Mouse (Mus musculus) limb, embryonic 12.5 days (tissue): ENCODE data around the gene Srcin1. TPM values are rescaled to one million over a fixed set of nuclear protein-coding genes. Genes with fewer than 3 reads are reported as not detected.

Experiments used
- ATAC-seq: fragments of 200-750 bp; cut with Nextera tagmentation; 2 replicates; pipeline ENCODE4 v1.8.0; 2017; ENCODE audit warnings: low read depth, moderate TSS enrichment; ENCODE audit not compliant: insufficient number of reproducible peaks, insufficient read depth, low FRiP score, low TSS enrichment
- H3K27ac ChIP-seq: fragments of 300-500 bp; sonication (generic); 2 replicates; pipeline ENCODE4 v1.5.1; 2016; ENCODE audit warnings: mild to moderate bottlenecking, moderate library complexity
- H3K27me3 ChIP-seq: fragments of 300-500 bp; sonication (generic); 2 replicates; pipeline ENCODE4 v1.6.1; 2016; ENCODE audit warnings: mild to moderate bottlenecking, moderate library complexity
- H3K36me3 ChIP-seq: fragments of 300-500 bp; sonication (generic); 2 replicates; pipeline ENCODE4 v1.6.1; 2016; ENCODE audit warnings: mild to moderate bottlenecking, moderate library complexity
- H3K4me1 ChIP-seq: fragments of 300-500 bp; sonication (generic); replicated peaks from 2 replicates; pipeline ENCODE4 v1.6.1; 2016
- H3K4me2 ChIP-seq: fragments of 300-500 bp; sonication (generic); 2 replicates; pipeline ENCODE4 v1.6.1; 2016; ENCODE audit warnings: mild to moderate bottlenecking, moderate library complexity
- H3K4me3 ChIP-seq: fragments of 300-500 bp; sonication (generic); replicated peaks from 2 replicates; pipeline ENCODE4 v1.5.1; 2016; ENCODE audit warnings: mild to moderate bottlenecking
- H3K9ac ChIP-seq: fragments of 300-500 bp; sonication (generic); replicated peaks from 2 replicates; pipeline ENCODE4 v1.6.1; 2016; ENCODE audit warnings: mild to moderate bottlenecking, moderate library complexity
- H3K9me3 ChIP-seq: fragments of 300-500 bp; sonication (generic); 2 replicates; pipeline ENCODE4 v1.6.1; 2016; ENCODE audit warnings: mild to moderate bottlenecking, moderate library complexity
- WGBS: fragments of 180-500 bp; shearing (Covaris S2); methylation state at CpG from one replicate; pipeline ENCODE4 v1.1.7; 2016; 5-methylcytosine and 5-hydroxymethylcytosine counted together
- polyA plus RNA-seq: library from polyadenylated mRNA; unstranded; fragments of >200 nt; fragmentation: Nextera tagmentation; extraction: Ambion mirVana; gene quantifications from 2 replicates; pipeline ENCODE4 v1.2.1, GENCODE M21; 2016

Srcin1 gene
- polyA plus RNA-seq, 1 experiment from 2014 or later: 0.79 TPM

DNA sequence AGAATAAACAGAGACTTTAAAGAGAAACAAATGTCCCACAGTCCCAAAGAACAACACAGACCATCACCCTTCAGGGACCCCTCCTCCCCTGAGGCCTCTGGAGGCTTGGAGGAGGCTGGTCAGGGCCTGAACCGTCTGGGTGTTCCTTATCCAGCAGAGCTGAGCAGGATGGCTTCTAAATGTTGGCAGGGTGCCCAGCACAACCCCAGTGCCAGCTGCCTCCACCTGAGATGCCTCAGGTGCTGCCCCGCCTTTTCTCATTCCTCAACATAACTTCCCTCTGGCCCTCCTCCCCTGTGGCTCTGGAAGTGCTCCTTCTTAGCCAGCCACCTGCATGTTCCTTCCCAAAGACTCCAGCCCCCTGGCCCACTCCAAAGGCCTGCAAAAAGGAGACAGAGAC, 2.3 kb upstream of the Srcin1 start:
- peaks cover 73% of the 10 kb centered on the region for H3K27me3 ChIP-seq

DNA sequence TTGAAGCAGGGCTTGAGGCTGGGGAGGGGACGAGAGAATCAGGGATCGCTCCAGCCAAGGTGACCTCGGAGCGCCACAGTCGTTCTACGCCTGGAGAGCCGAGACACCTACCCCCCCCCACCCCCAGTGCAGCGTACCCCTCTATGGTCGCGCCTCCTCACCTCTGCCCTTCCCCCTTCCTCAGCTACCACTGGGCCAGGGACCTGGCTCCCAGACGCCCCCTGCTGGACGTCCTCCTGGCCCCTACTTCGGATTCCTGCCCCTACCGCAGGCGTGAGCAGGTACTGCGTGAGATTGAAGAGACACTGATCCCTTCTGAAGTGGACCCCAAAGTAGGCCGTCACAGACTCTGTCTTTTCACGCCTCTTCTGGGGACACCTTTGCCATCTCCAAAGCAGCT, 348 bp downstream of the Srcin1 start:
- under 1% methylated on average over 18 of the region's 18 CpGs for WGBS
- Histone ChIP-seq H3K4me1 (peaks cover 48% of the 10 kb centered on the region), H3K36me3 (no peaks in the 10 kb centered on the region), H3K27me3 (peaks cover 96% of the 10 kb centered on the region), H3K9ac (peak overlapping the region; percentile 67; the same call in 1 of the 2 replicates), H3K4me3 (peak overlapping the region; percentile 73), H3K9me3 (no peaks in the 10 kb centered on the region), H3K27ac (no peak overlapping the region; the same call in 1 of the 2 replicates), H3K4me2 (peak overlapping the region; percentile 97)
- peak; percentile 29; the same call in 1 of the 2 replicates for ATAC-seq

More for the DNA sequence above, 2.3 kb upstream of the Srcin1 start:
- ATAC-seq: no peak
- Histone ChIP-seq H3K4me2 (no peak overlapping the region), H3K9me3 (no peaks in the 10 kb centered on the region), H3K27ac (no peak overlapping the region), H3K36me3 (no peaks in the 10 kb centered on the region), H3K4me3 (no peak overlapping the region), H3K9ac (no peak overlapping the region), H3K4me1 (peaks cover 27% of the 10 kb centered on the region)
- WGBS: 32% methylated on average over 2 of the region's 2 CpGs

DNA sequence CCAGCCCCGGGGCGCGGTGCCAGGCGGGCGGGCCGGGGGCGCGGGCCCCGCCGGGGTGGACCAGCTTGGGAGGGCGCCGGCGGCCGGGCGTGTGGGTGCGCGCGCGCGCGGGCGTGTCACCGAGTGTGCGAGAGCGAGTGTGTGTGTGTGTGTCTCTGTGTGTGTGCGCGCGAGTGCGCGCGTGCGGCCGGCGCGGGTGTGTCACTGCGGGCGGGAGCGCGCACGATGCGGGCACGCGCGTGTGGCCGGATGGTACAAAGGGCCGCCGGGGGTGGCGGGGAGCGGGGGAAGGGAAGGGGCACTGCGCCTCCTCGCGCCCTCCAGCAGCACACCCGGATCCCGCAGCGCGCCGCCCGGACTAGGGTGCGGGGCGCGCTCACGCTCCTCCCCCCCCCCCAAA, 911 bp downstream of the Srcin1 start:
- WGBS: 1% methylated on average over 45 of the region's 62 CpGs
- Histone ChIP-seq H3K4me2 (peak overlapping the region; percentile 97), H3K27ac (no peak overlapping the region; the same call in 1 of the 2 replicates), H3K36me3 (no peaks in the 10 kb centered on the region), H3K27me3 (peaks cover 97% of the 10 kb centered on the region), H3K9ac (peak overlapping the region; percentile 67), H3K4me1 (peaks cover 53% of the 10 kb centered on the region), H3K9me3 (no peaks in the 10 kb centered on the region), H3K4me3 (peak overlapping the region; percentile 73)
- ATAC-seq: 0 out of 2 replicates have a peak, but pooled peaks have one; percentile 18

DNA sequence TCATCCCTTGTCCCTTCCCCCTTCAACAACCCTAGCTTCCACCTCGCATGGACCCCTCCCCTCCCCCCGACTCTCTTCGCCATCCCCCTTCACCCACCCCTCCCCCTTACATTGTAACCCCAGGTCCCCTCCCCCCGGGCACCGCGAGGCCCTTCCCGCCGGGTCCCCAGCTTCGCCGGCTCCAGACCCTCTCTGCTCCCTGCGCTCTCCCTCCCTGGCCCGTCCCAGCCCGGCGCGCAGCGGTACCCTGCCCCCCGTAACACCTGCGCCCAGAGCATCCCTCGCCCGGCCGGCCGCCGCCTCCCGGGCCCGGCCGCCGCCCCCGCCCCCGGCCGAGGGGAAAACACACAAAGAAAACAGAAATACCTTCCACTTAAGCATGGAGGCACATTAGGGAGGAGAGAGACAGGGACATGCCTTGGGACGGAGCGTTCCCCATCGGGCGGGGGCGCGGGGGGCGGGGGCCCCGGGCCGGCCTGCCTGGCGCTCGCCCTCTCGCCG, 1.4 kb downstream of the Srcin1 start:
- WGBS: 3% methylated on average over 33 of the region's 43 CpGs
- peaks cover 99% of the 10 kb centered on the region for H3K27me3 ChIP-seq
- peaks cover 56% of the 10 kb centered on the region for H3K4me1 ChIP-seq
- H3K36me3 ChIP-seq: no peaks in the 10 kb centered on the region
- peak overlapping the region; percentile 97 for H3K4me2 ChIP-seq
- peak overlapping the region; percentile 73 for H3K4me3 ChIP-seq
- no peaks in the 10 kb centered on the region for H3K9me3 ChIP-seq
- H3K9ac ChIP-seq: peak overlapping the region; percentile 67
- H3K27ac ChIP-seq: no peak overlapping the region
- ATAC-seq: peak; percentile 39; the same call in 1 of the 2 replicates

DNA sequence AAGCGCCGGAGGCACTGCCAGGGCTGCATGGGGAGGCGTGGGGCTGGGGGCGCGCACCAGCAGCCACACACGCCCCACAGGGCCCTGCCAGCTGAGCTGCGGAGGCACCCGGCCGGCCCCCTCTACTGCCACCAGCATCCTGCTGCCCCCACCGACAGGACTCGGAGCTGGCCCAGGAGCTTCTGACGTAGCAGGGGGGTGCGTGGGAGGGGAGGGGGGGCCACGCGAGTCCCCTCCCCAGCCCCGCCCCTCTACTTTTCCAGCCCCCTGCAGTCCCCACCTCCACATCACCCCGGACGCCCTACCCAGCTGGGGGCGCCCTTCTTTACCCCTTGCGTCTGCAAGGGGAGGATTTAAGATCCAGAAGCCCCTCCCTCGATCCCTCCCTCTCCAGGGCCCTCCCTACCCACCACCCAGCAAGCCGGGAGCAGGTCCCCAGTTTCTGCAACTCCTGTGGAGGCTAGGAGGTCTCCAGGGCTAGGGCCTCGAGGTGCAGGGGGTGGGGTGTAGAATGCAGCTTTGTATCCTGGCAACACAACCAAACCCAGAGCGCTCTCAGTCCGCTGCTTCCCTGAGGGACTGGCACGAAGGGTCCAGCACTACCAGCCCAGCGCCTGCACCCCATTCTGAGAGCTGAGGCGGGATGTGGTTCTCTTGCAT, 2.0 kb downstream of the Srcin1 start:
- no peaks in the 10 kb centered on the region for H3K36me3 ChIP-seq
- peak overlapping the region; percentile 73 for H3K4me3 ChIP-seq
- no peak overlapping the region for H3K27ac ChIP-seq
- no peaks in the 10 kb centered on the region for H3K9me3 ChIP-seq
- 0% methylated on average over 24 of the region's 28 CpGs for WGBS
- peak overlapping the region; percentile 97 for H3K4me2 ChIP-seq
- no peak for ATAC-seq
- peaks cover 52% of the 10 kb centered on the region for H3K4me1 ChIP-seq
- H3K9ac ChIP-seq: peak overlapping the region; percentile 67; the same call in 1 of the 2 replicates
- peaks cover 99% of the 10 kb centered on the region for H3K27me3 ChIP-seq

DNA sequence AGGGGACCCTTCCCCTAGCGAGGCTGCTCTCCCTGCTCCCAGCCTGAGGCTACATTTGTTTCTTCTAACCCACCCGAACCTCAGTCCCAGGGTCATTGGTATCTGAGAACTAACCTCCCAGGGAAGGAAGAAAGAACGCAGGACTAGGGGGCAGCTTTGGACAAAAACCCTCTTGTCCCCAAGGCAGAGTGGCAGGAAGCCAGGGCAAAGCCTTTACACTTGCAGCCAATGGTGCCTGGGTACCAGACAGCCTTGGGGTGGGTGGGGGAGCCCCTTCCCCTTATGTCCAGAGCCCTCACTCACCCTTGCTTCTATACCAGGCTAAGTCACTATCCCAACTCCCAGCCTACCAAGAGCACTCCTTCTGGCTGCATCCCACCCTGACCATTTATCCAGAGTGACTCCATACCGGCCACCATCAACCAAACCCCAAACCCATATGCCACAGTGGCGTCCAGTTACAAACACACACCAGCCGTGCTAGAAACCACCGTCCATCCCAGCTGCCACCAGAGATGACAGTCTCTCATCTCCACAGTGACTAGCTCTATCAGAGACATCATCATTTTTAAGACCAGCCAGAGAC, 3.0 kb downstream of the Srcin1 start:
- ATAC-seq: no peak
- Histone ChIP-seq H3K27me3 (peaks cover 92% of the 10 kb centered on the region), H3K27ac (no peak overlapping the region)

DNA sequence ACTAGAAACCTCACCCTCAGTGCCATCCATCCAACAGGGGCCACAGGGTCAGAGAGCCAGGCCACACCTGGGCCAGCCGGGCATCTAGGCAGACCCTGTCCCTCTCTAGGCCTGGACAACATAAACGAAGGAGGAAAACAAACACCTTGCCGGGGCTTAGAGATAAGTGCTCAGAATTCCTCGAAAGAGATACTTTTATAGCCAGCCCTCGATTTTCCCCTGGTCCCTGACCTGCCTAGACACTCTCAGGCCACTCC, 4.0 kb downstream of the Srcin1 start:
- Histone ChIP-seq H3K9me3 (no peaks in the 10 kb centered on the region), H3K27me3 (peaks cover 92% of the 10 kb centered on the region), H3K4me2 (no peak overlapping the region), H3K4me3 (no peak overlapping the region; the same call in 1 of the 2 replicates), H3K27ac (no peak overlapping the region), H3K9ac (no peak overlapping the region), H3K36me3 (no peaks in the 10 kb centered on the region), H3K4me1 (peaks cover 63% of the 10 kb centered on the region)
- ATAC-seq: no peak
- 16% methylated on average over 5 of the region's 5 CpGs for WGBS

More for the DNA sequence above, 3.0 kb downstream of the Srcin1 start:
- Histone ChIP-seq H3K4me3 (no peak overlapping the region), H3K9ac (no peak overlapping the region), H3K9me3 (no peaks in the 10 kb centered on the region), H3K4me2 (no peak overlapping the region), H3K36me3 (no peaks in the 10 kb centered on the region), H3K4me1 (peaks cover 54% of the 10 kb centered on the region)
- WGBS: 24% methylated on average over 7 of the region's 7 CpGs

DNA sequence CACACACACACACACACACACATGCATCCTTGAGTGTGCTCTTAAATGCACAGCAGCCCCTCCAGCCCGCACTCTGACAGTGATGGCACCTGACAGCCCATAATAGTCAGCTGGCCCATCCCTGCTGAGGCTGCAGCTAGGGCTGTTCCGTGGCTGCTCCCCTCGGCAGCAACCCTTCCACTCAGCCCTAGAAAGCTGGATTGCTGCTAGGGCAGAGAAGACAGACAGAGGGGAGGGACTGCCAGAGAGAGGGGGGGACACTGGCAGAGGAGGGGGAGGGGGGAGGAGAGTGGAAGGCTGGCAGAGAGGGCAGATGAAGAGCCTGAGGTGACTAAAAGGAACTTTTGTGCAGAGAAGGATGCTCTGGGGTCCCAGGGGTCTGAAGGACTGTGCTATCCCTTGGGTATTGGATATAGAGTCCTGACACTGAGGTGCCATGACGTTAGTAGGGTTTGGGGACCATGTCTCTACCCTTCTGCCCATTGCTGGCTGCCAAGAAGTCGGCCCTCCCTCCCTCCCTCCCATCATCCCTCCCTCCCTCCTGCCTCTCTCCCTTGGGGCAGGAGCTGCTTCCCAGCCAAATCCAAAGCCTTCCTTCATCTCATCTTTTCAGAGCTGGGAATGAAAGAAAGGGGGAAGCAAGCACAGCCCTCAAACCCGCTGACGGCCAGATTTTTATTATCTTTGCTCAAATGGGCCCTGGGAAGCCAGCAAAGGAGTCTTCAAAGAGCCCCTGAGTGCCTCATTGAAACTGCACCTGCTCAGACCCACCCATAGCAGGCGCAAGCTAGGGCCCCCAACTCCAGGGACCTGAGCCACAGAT, 4.5 kb downstream of the Srcin1 start:
- Histone ChIP-seq H3K4me1 (peaks cover 68% of the 10 kb centered on the region), H3K27me3 (peaks cover 92% of the 10 kb centered on the region), H3K36me3 (no peaks in the 10 kb centered on the region), H3K4me2 (no peak overlapping the region), H3K4me3 (no peak overlapping the region), H3K9ac (no peak overlapping the region), H3K27ac (no peak overlapping the region), H3K9me3 (no peaks in the 10 kb centered on the region)
- ATAC-seq: no peak
- WGBS: 10% methylated on average over 8 of the region's 8 CpGs

DNA sequence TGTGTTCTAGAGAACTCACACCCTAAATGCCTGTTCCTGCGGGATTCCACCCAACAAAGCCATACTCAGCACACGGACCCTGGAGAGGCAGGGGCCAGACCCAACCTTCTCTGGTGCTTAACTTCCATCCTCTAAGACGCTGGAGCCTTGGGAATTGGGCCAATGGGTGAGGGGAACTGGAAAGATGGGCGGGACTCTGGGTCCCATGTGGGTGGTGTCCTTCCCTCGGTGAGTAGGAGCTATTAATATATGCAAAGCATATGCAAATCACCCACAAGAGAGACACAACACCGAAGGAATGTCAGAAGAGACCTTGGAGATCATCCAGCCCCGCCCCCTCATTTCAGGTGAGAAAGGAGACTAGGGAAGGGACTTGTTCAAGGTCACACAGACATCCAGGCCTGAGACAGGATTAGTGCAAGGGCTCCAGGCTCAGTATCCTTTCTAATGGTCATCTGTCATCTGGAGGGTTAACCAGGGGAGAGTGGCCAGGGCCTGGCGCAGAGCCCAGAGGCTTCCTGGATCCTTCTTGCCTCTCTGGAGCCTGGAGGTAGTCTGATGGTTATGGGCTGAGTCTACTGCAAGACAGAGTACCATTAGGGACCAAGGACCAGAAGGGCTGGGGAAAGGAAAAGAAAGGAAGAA, 5.4 kb downstream of the Srcin1 start:
- H3K9ac ChIP-seq: no peak overlapping the region
- H3K36me3 ChIP-seq: no peaks in the 10 kb centered on the region
- WGBS: 17% methylated on average over 8 of the region's 8 CpGs
- no peak overlapping the region for H3K4me2 ChIP-seq
- no peaks in the 10 kb centered on the region for H3K9me3 ChIP-seq
- peaks cover 92% of the 10 kb centered on the region for H3K27me3 ChIP-seq
- peaks cover 73% of the 10 kb centered on the region for H3K4me1 ChIP-seq
- no peak for ATAC-seq
- H3K27ac ChIP-seq: no peak overlapping the region
- H3K4me3 ChIP-seq: no peak overlapping the region

DNA sequence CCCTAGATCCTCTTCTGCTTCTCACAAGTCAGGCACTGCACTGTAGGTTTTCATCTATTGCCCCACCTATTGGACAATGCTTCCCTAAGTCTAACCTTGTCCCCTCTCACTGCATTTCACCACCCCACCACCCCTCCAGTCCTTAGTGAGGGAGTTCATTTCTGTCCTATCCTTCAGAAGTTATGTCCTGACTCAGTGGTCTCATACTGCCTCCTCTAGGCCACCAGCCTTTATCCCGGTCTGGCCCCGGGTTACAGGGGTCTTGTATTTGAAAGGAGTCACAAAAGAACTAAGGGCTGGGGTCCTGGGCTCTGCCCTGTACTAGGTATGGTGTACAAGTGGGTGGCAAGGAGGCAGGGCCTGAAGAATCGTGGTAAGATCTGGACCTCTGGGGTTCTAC, 6.2 kb downstream of the Srcin1 start:
- ATAC-seq: no peak
- Histone ChIP-seq H3K9me3 (no peaks in the 10 kb centered on the region), H3K27ac (no peak overlapping the region), H3K4me3 (no peak overlapping the region), H3K36me3 (no peaks in the 10 kb centered on the region), H3K4me2 (no peak overlapping the region), H3K9ac (no peak overlapping the region), H3K4me1 (peaks cover 73% of the 10 kb centered on the region), H3K27me3 (peaks cover 93% of the 10 kb centered on the region)
- 61% methylated on average over 3 of the region's 3 CpGs for WGBS

DNA sequence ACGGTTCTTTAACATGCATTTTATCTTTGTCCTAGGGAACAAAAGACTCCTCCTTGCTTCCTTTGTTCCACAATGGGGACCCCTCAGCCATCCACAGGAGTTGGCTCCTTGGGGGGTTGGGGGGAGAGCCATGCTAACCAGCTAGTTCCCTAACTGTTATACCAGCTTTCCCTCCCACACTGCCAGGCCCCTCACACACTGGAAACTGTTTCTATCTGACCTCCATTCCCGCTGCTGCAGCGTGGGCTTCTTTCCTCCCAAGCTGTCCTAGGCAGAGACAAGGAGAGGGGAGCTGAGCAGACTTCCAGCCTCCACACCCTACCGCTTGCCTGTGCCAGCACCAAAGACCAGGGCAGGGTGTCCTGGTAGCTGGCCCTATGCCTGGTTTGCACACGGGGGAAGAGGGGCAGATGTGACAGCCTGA, 6.7 kb downstream of the Srcin1 start:
- Histone ChIP-seq H3K9ac (no peak overlapping the region), H3K4me2 (no peak overlapping the region), H3K4me1 (peaks cover 68% of the 10 kb centered on the region), H3K27me3 (peaks cover 93% of the 10 kb centered on the region), H3K27ac (no peak overlapping the region), H3K4me3 (no peak overlapping the region), H3K36me3 (no peaks in the 10 kb centered on the region), H3K9me3 (no peaks in the 10 kb centered on the region)
- ATAC-seq: no peak
- 61% methylated on average over 5 of the region's 5 CpGs for WGBS
